Mouse (Mus musculus) mature B cell (primary cell): ENCODE data around the gene Man1a.

Experiments
- in situ Hi-C: fragments of 300-500 bp; cut with MboI; formaldehyde crosslinking; loops from 2 replicates; pipeline ENCODE4 v1.14.3; 2019

Gene Man1a

GRCm38 (mm10) chr10:54076420-54076819 lies at the start of gene Man1a:
Man1a (minus strand) TSS chr10:54076609.
- in situ Hi-C loops, result no loop called here

- in situ Hi-C loops, result no loop called here
These were observed 45.4 kb upstream of the Man1a start for GRCm38 (mm10) chr10:54121816-54122215.

- in situ Hi-C loops, result no loop called here
These were observed 44.0 kb upstream of the Man1a start for GRCm38 (mm10) chr10:54120375-54120774.

GRCm38 (mm10) chr10:54119303-54119702 lies 42.9 kb upstream of the Man1a start:
- in situ Hi-C loops, result no loop called here

GRCm38 (mm10) chr10:54118223-54118912 lies 42.0 kb upstream of the Man1a start:
- in situ Hi-C loops, result no loop called here

- in situ Hi-C loops, result no loop called here
These were observed 41.4 kb upstream of the Man1a start for GRCm38 (mm10) chr10:54117763-54118162.

GRCm38 (mm10) chr10:54103671-54104070 lies 27.3 kb upstream of the Man1a start:
- in situ Hi-C loops, result no loop called here

- in situ Hi-C loops, result no loop called here
These were observed 15.7 kb upstream of the Man1a start for GRCm38 (mm10) chr10:54092081-54092480.

- in situ Hi-C loops, result no loop called here
These were observed 13.5 kb upstream of the Man1a start for GRCm38 (mm10) chr10:54089923-54090322.

GRCm38 (mm10) chr10:54087346-54087745 lies 10.9 kb upstream of the Man1a start:
- in situ Hi-C loops, result no loop called here

GRCm38 (mm10) chr10:54085073-54085472 lies 8.7 kb upstream of the Man1a start:
- in situ Hi-C loops, result no loop called here

- in situ Hi-C loops, result no loop called here
These were observed 596 bp upstream of the Man1a start for GRCm38 (mm10) chr10:54077005-54077404.

GRCm38 (mm10) chr10:54075441-54076010 lies 883 bp downstream of the Man1a start:
- in situ Hi-C loops, result no loop called here

- in situ Hi-C loops, result no loop called here
These were observed 1.6 kb downstream of the Man1a start for GRCm38 (mm10) chr10:54074609-54075421.

- in situ Hi-C loops, result no loop called here
These were observed 2.2 kb downstream of the Man1a start for GRCm38 (mm10) chr10:54074247-54074608.

GRCm38 (mm10) chr10:54073641-54074203 lies 2.7 kb downstream of the Man1a start:
- in situ Hi-C loops, result no loop called here

GRCm38 (mm10) chr10:54072336-54072735 lies 4.1 kb downstream of the Man1a start:
- in situ Hi-C loops, result no loop called here

GRCm38 (mm10) chr10:54070496-54070895 lies 5.9 kb downstream of the Man1a start:
- in situ Hi-C loops, result no loop called here

GRCm38 (mm10) chr10:54069412-54069811 lies 7.0 kb downstream of the Man1a start:
- in situ Hi-C loops, result no loop called here

- in situ Hi-C loops, result no loop called here
These were observed 9.7 kb downstream of the Man1a start for GRCm38 (mm10) chr10:54066683-54067082.

- in situ Hi-C loops, result no loop called here
These were observed 12.7 kb downstream of the Man1a start for GRCm38 (mm10) chr10:54063551-54064260.

GRCm38 (mm10) chr10:54062835-54063234 lies 13.6 kb downstream of the Man1a start:
- in situ Hi-C loops, result no loop called here
